Mouse (Mus musculus): ENCODE measurements around the gene Wdhd1.

Gene Wdhd1

DNA sequence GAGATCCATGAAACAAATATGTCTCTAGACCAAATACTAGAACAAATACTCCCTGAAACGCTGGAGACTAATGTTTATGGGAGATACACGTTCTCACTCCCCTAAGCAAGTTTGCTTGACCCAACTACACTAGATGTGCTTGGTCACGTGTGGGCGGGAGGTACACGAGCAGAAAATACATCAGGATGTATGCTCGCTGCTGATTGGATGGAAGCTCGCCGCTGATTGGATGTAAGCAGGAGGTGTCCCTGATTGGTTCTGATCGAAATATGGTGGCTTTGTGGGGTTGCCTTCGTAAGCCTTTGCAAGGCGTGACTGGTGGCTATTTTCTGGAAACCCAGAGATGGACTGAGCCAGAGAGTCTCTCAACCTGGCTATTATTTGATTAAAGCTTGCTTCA, 55.1 kb downstream of the Wdhd1 start:
- DNase-seq (ENCODE audit: low spot score in 2 of 2) = no peak

DNA sequence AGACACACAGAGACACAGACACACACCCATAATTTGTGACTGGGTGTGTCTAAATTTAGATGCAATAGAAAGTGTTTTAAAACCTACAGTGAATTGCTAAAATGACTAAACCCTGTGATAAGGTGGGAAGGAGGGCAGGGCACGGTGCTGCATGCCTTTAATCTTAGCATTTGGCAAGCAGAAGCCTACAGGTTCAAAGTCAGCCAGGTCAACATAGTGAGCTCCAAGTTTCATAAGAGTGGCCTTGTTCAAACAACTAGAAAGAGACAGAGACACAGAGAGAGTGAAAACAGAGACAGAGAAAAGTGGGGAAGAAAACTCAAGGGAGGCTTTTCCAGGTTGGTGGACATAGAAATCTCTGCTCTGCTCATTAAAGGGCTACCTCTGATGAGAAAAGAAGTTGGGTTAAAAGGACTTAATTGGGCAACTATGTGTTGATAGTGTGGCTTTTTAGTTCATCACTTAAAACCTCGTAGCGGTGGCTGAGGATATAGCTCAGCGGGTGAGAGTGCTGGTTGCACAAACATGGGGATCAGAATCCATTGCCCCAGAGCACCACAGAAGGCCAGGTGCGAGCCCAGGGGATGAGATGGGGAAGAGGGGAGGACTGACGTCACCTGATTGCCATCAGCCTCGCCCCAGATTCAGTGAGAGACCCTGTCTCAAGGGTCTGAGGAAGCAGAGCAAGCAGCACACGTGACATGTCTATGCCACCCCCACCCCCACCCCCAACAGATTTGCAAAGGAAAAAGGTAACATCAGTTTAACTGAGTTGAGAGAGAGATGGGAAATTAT, 56.2 kb downstream of the Wdhd1 start:
- no peak for DNase-seq (ENCODE audit: low spot score in 2 of 2)

DNA sequence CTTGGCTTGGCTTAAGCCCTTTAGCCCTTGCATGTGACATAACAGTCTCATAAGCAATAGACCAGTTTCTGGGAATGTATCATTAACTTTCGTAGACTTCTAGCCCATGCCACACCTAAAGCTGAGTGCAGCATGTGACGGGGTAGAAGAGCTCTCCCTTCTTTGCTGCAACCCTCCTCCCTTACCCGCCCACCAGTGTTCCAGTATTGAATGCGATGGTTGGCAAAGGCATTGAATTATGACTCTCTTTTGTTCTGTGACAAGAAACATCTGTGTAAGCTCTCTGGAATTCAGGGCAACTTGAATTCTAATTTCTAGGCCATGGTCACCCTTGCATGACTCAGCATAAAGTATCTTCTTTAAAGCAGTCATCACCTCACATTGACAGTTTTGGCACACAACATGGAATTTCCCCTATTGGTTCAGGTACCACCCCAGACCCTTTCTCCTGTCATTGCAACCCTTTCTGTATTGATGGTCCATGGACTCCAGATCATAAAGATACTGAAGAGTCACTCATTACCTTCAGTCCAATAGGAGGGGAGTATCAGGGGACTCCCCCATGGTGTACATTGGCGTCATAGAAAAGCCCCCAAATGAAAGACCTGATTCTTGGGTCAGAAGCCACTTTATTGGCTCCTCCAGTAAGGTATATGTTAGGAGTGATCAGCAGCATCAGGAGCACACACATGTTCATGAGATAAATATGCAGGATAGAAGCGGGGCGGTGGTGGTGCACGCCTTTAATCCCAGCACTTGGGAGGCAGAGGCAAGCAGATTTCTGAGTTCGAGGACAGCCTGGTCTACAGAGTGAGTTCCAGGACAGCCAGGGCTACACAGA, 57.7 kb downstream of the Wdhd1 start:
- no peak for DNase-seq (ENCODE audit: low spot score in 2 of 2)

DNA sequence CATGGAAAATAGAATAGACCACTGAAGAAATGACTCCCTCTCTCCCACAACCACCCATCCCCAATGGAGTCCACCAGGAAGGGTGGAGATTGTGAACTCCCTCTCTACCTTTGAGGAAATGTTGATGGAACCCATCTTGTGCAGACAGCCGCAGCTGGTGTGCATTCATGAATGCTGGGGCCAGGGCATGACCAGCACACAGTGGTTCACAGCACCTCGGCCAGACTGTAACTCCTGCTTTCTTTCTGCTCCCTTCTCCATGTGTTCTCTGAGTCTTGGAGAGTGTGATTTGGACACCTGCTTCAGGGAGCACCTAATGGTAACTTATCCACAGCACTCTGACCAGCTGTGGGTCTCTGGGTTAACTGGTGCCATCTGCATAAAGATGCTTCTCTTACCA, 60.1 kb downstream of the Wdhd1 start:
- no peak for DNase-seq (ENCODE audit: low spot score in 2 of 2)

DNA sequence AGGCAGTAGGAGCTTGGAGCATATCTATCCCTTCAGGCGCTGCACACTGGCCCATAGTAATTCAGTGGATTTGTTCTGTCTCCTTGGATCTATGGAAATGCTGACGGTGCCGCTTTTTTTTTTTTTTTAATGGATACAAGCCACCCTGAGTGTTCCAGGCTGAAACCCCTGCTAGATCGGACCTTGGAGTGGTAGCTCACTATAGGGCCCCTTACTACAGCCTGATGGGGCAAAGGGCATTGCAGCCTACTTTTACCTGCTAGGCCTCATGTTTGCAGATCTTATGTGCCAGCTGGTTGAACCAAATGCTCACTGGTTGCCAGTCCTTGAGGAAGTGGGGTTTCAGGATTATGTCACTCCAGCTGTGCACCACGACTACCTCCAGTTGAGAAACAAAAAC, 62.3 kb downstream of the Wdhd1 start:
- DNase-seq (ENCODE audit: low spot score in 2 of 2) = no peak

DNA sequence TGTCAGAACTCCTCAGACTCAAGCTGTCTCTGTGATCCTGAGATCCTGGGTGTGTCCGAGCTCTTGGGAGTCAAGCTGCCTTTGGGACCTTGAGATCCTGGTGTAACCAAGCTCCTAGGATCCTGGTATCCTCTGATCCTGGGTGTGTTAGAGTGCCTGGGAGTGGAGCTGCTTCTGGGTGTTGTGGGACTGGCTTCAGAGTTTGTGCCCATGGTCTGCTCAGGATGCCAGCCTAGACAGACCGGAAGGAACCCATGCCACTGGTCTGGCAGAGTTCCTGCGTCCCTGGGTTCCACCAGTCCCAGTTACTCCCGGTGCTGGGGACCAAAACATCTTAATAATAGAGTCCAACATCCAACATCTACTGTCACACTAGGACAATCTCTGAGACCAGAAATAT, 63.4 kb downstream of the Wdhd1 start:
- no peak for DNase-seq (ENCODE audit: low spot score in 2 of 2)

DNA sequence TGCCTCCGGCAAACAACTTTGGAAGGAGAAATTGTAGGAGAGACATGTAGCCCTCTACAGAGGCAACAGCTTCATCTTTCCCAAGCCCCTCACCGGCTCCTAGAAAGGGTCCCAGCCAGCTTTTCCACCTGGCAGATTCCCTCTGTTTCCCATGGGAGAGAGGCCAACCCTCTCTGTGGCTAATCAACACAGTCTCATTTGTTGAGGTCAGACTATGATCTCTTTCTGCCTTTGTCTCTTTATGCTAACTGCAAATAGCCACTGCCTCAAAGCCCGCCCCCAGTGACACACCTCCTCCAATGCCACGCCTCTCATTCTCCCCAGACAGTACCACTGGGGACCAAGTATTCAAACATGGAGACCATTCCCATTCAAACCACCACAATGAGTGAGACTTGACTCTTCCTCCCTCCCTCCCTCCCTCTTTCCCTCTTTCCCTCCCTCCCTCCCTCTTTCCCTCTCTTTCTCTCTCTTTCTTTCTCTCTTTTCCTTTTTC, 66.9 kb downstream of the Wdhd1 start:
- DNase-seq (ENCODE audit: low spot score in 2 of 2) = no peak

DNA sequence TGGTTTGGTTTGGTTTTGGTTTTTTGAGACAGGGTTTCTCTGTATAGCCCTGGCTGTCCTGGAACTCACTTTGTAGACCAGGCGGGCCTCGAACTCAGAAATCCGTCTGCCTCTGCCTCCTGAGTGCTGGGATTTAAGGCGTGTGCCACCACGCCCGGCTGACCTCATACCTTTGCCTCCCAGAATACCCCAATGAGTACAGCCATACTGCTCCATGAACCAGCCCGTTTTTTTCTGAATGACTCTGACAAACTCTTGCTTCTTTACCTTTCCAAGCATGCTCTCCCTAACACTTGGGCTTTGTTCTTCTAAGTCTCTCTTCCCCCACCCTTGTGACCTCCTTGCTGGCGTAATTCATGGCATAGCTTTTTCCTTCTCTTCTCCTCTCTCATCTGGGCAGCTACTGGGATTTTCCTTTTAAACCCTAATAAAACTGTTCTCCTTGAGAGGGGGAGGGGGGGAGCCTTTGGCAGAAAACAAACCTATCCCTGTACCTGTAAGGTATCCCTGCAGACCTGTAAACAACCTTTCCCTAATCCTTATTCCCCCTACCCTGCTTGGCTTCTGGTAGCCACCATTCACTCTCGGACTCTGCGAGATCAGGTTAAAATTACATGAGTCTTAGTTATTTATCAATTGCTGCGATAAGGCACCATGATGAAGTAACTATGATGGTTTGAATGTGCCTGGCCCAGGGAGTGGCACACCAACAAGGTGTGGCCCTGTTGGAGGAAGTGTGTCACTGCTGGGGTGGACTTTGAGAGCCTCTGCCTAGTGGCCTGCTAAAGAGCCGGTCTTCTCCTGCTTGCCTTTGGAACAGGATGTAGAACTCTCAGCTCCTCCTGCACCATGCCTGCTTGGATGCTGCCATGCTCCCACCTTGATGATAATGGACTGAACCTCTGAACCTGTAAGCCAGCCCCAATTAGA, 67.8 kb downstream of the Wdhd1 start:
- no peak for DNase-seq (ENCODE audit: low spot score in 2 of 2)

DNA sequence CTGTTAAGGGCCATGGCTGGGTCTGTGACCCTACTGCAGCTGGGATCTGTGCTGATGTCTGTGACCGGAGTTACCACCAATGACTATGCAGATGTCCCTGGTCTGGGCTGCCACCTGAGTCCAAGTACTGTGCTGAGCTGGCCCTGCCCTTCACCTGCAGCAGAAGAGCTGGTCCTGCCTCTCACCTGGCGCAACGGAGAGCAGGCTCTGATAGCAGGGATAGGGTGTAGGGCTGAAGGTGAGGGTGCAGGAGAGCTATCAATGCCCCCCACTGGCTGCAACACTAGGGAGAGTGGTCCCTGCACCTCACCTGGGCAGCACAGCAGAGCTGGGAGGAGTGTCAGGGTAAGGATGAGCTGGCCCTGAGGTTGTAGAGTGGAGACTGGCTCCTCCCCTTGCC, 70.1 kb downstream of the Wdhd1 start:
- DNase-seq (ENCODE audit: low spot score in 2 of 2) = no peak

DNA sequence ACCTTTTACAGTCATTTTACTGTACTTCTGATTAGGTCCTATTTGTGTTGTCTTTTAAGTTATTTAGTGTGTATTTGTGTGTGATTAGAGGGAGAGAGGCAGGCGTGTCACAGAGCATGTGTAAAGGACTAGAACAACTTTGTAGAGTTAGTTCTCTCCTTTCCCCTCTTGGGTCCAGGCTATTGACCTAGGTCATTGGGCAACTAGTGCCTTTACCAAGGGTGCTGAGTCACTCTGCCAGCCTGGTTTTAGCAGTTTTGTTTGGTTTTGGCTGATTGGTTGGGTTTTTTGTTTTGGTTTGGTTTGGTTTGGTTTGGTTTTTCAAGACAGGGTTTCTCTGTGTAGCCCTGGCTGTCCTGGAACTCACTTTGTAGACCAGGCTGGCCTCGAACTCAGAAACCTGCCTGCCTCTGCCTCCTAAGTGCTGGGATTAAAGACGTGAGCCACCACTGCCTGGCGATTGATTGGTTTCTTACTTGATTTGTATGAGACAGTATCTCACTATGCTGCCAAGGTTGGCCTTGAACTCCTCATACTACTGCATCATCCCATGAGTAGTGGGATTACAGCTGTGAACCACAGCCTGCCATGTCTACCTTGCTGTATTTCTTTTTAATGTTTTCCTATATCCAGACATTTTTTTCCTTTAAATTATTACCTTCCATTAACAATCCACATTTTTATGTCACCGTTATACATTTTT, 71.2 kb downstream of the Wdhd1 start:
- DNase-seq (ENCODE audit: low spot score in 2 of 2) = no peak

DNA sequence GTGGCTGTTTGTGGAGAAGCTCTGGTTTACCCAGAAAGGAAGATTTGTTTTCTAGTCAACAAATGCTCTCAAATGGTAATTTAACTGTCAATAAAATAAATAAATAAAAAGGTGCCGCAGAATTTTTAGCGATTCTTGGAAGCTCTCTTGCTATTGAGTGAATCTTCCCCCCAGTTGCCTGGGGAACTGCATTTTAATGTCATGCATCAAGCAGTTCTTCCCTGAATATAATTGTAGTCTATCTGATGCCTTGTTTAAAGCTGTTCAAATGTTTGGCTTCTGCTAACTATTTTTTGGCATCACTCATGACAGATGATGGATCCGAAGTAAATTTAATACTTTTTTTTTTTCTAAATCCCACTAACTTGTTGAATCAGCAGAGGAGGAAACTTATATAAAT, 79.3 kb downstream of the Wdhd1 start:
- DNase-seq (ENCODE audit: low spot score in 2 of 2) = no peak

DNA sequence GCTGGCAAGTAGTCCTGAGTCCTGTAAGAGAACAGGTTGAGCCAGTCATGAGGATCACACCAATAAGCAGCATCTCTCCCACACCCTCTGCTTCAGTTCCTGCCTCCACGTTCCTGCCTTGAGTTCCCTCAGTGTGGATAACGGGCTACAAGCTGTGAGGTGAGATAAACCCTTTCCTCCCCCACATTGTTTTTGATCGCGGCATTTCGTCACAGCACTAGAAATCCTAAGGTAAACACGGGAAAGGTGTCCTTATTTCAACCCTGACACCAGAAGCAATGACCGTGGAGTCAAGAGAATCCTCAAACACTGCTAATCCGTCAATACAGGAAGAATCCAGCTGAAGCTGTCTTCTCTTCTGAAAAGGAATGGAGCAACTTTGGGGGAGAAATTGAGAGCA, 79.9 kb downstream of the Wdhd1 start:
- DNase-seq (ENCODE audit: low spot score in 2 of 2) = no peak

DNA sequence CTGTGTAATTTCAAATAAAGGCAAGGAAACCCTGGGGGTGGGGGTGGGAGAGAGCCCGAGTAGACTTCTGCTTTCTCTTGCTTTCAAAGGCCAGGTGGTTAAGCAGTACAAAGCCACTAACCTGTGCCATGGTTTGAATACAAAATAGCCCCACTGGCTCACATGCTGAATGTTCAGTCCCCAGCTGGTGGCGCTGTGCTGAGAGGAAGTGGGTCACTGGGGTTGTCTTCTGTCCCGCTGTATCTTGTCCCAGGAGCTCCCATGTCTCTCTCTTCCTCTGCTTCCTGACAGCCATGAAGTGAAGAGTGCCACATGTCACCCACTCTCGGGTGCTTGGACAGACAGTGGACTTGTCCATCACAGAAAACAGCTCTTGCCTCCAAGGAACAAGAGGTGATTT, 82.6 kb downstream of the Wdhd1 start:
- DNase-seq (ENCODE audit: low spot score in 2 of 2) = peak; percentile 33 to 47

DNA sequence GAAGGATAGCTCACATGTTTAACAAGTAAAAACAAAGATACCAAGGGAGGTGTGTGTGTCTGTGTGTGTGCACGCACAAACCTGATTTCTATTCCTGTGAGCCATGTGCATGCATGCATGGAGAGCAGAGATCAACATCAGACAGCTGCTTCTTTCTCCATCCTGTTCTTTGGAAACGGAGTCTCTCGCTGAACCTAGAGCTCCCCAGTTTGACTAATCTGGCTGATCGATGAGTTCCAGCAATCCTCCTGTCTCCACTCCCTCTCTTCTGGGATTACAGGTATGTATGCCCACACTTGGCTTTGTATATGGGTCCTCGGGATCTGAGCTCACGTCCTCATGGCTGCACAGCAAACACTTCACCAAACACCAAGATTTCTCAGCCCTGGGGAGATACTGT, 83.2 kb downstream of the Wdhd1 start:
- DNase-seq (ENCODE audit: low spot score in 2 of 2) = no peak

DNA sequence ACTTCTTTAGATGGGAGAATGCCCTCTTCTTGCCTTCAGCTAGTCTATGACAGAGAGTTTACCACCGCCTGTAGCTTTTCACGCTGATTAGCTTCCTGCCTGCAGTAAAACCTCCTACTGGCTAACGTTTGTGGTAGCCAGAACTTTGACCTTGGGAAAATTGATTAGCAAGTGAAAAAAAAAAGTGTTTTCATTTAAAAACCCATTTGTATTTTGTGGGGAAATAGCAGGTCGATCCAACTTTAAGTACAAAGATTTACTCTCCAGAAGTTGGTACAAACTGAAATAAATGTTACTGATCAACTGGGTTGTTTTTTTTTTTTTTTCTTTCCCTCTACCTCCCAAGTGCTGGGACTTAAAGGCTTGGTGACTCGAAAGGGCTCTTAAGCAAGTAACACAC, 84.8 kb downstream of the Wdhd1 start:
- no peak for DNase-seq (ENCODE audit: low spot score in 2 of 2)
